Mouse (Mus musculus) CH12.LX (cell line): Measurements from ENCODE around the gene Tbc1d14.

Experiments used
- CHD1 ChIP-seq: IDR thresholded peaks from 2 replicates; pipeline ENCODE4 v1.6.1; 2012; ENCODE audit warnings: low read depth, low read length, improper control_type of control experiment, inconsistent platforms
- CTCF ChIP-seq, 2 experiments: IDR thresholded peaks in 1 of 2; conservative IDR thresholded peaks in 1 of 2; 2 replicates each; pipeline ENCODE4 v1.5.1; 2011 to 2012; ENCODE audit warnings: low read depth in 2 of 2, low read length in 2 of 2, improper control_type of control experiment in 1 of 2, inconsistent platforms in 1 of 2, mild to moderate bottlenecking in 1 of 2, moderate library complexity in 1 of 2
- ELF1 ChIP-seq: IDR thresholded peaks from 2 replicates; pipeline ENCODE4 v1.6.1; 2014; ENCODE audit warnings: low read depth, mild to moderate bottlenecking, inconsistent platforms, low read length, improper control_type of control experiment
- EP300 ChIP-seq: IDR thresholded peaks from 2 replicates; pipeline ENCODE4 v1.6.1; 2011; ENCODE audit warnings: low read length, improper control_type of control experiment
- HCFC1 ChIP-seq: IDR thresholded peaks from 2 replicates; pipeline ENCODE4 v1.6.1; 2012; ENCODE audit warnings: low read depth, mild to moderate bottlenecking, inconsistent platforms, low read length, improper control_type of control experiment
- MAX ChIP-seq: IDR thresholded peaks from 2 replicates; pipeline ENCODE4 v1.6.1; 2011; ENCODE audit warnings: low read length, improper control_type of control experiment
- MEF2A ChIP-seq: IDR thresholded peaks from 2 replicates; pipeline ENCODE4 v1.6.1; 2014; ENCODE audit warnings: low read depth, mild to moderate bottlenecking, inconsistent platforms, low read length, improper control_type of control experiment, borderline replicate concordance
- MXI1 ChIP-seq: IDR thresholded peaks from 2 replicates; pipeline ENCODE4 v1.6.1; 2011; ENCODE audit warnings: mild to moderate bottlenecking, low read depth, low read length, improper control_type of control experiment
- POLR2A ChIP-seq: IDR thresholded peaks from 2 replicates; pipeline ENCODE4 v1.6.1; 2011; ENCODE audit warnings: low read depth, mild to moderate bottlenecking, improper control_type of control experiment, low read length
- POLR2AphosphoS2 ChIP-seq: IDR thresholded peaks from 2 replicates; pipeline ENCODE4 v1.6.1; 2011; ENCODE audit warnings: low read depth, low read length, improper control_type of control experiment
- ZC3H11A ChIP-seq: IDR thresholded peaks from 2 replicates; pipeline ENCODE4 v1.6.1; 2012; ENCODE audit warnings: low read depth, mild to moderate bottlenecking, inconsistent platforms, low read length, improper control_type of control experiment
- ZNF384 ChIP-seq: IDR thresholded peaks from 2 replicates; pipeline ENCODE4 v1.6.1; 2012; ENCODE audit warnings: low read depth, low read length, improper control_type of control experiment, inconsistent platforms

- TF ChIP-seq CTCF (conservative IDR thresholded peaks at IDR 0.05 in 1 of 2, IDR thresholded peaks at IDR 0.05 in 1 of 2; ENCODE audit: low read depth in 2 of 2, low read length in 2 of 2), result peak; percentile 70 to 82
- no peak for TF ChIP-seq EP300
- no peak for TF ChIP-seq POLR2A
- no peak for TF ChIP-seq ZNF384
- no peak for TF ChIP-seq MEF2A
- no peak for TF ChIP-seq ELF1
- no peak for TF ChIP-seq HCFC1
- TF ChIP-seq ZC3H11A, result no peak
- TF ChIP-seq MXI1, result no peak
- TF ChIP-seq MAX, result no peak
- no peak for TF ChIP-seq CHD1
- no peak for TF ChIP-seq POLR2AphosphoS2
Measured at GRCm38 (mm10) chr5:36474283-36474682, 118.8 kb downstream of the Tbc1d14 start.
